Mouse (Mus musculus) embryonic fibroblast, embryonic 13.5 days (primary cell): Measurements from ENCODE around the gene Rpap1.
A peak's percentile ranks its signal among the peaks of the same experiment; 100 is the strongest.

Experiments used
- CTCF ChIP-seq: IDR thresholded peaks from 2 replicates; pipeline ENCODE4 v1.5.1; 2011; ENCODE audit warnings: mild to moderate bottlenecking, control low read depth, low read length, moderate library complexity, borderline replicate concordance; ENCODE audit not compliant: insufficient read depth
- POLR2A ChIP-seq: IDR thresholded peaks from 2 replicates; pipeline ENCODE4 v1.6.1; 2011; ENCODE audit warnings: low read depth, mild to moderate bottlenecking, control low read depth, low read length, moderate library complexity

- peak; percentile 10; the same call in 1 of the 2 replicates for TF ChIP-seq CTCF
- no peak for TF ChIP-seq POLR2A
Observed at GRCm38 (mm10) chr2:119767246-119767645, 20.1 kb downstream of the Rpap1 start.
